Mouse (Mus musculus) liver, embryonic 13.5 days (tissue): Measurements from ENCODE around the gene Ttn. TPM values are rescaled to one million over a fixed set of nuclear protein-coding genes. Genes with fewer than 3 reads are reported as not detected.
"Not testable (repeated sequence)": the region's sequence is repeated elsewhere in the genome, so short reads cannot be mapped to it uniquely, and the experiment has no call there.

Experiments
- ATAC-seq: fragments of 200-750 bp; cut with Nextera tagmentation; 2 replicates; pipeline ENCODE4 v1.8.0; 2017; ENCODE audit warnings: low read depth, mild to moderate bottlenecking, moderate number of reproducible peaks, moderate library complexity
- DNase-seq: peaks from one replicate; pipeline ENCODE4 v3.0.0; 2022
- H3K27ac ChIP-seq: fragments of 300-500 bp; sonication (generic); 2 replicates; pipeline ENCODE4 v1.5.1; 2015; ENCODE audit warnings: moderate library complexity, mild to moderate bottlenecking, inconsistent platforms
- H3K27me3 ChIP-seq: fragments of 300-500 bp; sonication (generic); 2 replicates; pipeline ENCODE4 v1.6.1; 2015; ENCODE audit warnings: mild to moderate bottlenecking, inconsistent platforms
- H3K36me3 ChIP-seq: fragments of 300-500 bp; sonication (generic); 2 replicates; pipeline ENCODE4 v1.6.1; 2015; ENCODE audit warnings: mild to moderate bottlenecking, inconsistent platforms
- H3K4me1 ChIP-seq: fragments of 300-500 bp; sonication (generic); replicated peaks from 2 replicates; pipeline ENCODE4 v1.6.1; 2015; ENCODE audit warnings: inconsistent platforms
- H3K4me2 ChIP-seq: fragments of 300-500 bp; sonication (generic); 2 replicates; pipeline ENCODE4 v1.6.1; 2015; ENCODE audit warnings: inconsistent platforms, mild to moderate bottlenecking, moderate library complexity
- H3K4me3 ChIP-seq: fragments of 300-500 bp; sonication (generic); replicated peaks from 2 replicates; pipeline ENCODE4 v1.5.1; 2015; ENCODE audit warnings: mild to moderate bottlenecking, inconsistent platforms
- H3K9ac ChIP-seq: fragments of 300-500 bp; sonication (generic); 2 replicates; pipeline ENCODE4 v1.6.1; 2015; ENCODE audit warnings: mild to moderate bottlenecking, inconsistent platforms
- H3K9me3 ChIP-seq: fragments of 300-500 bp; sonication (generic); replicated peaks from 2 replicates; pipeline ENCODE4 v1.6.1; 2016; ENCODE audit warnings: inconsistent platforms
- WGBS: fragments of 180-500 bp; shearing (Covaris S2); methylation state at CpG from one replicate; pipeline ENCODE4 v1.1.7; 2015; ENCODE audit not compliant: insufficient replicate concordance; 5-methylcytosine and 5-hydroxymethylcytosine counted together
- polyA plus RNA-seq: library from polyadenylated mRNA; unstranded; fragments of >200 nt; fragmentation: Nextera tagmentation; extraction: Ambion mirVana; gene quantifications from 2 replicates; pipeline ENCODE4 v1.2.1, GENCODE M21; 2015

Ttn gene
- 1.6 and 2.1 TPM in 2 replicates for polyA plus RNA-seq

DNA sequence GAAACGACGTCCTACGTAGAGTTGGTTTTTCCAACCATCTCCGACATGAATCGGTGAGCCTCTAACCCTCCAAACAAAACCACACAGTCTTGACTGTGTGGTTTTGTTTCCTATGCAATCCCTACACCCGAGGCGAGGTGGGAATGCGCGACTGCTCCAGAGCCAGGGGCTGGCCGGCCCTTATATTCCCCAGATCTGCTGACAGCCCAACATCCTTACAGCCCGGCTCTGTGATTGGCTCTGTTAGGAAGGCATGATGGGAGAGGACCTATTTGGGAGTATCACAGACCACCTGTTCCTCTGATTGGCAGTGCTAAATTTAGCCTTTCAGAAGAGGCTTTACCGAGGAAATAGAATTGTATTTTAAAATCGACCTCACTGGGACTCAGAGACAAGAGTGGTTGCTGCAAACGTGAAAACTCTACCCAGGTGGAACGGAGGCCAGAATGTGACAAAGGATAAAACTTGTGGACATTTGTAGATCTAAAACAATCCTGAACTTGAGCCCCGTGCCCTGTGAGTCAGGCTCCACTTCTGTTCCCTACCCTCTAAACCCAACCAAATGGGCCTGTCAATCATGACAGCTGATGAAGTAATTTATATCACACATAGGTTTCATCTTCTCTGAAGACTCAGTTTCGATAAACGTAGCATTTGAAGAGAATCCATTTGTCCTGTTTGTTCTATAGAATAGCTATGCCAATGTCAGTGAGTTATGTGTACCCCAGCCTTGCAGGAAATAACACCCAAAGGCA is at the start of gene Ttn:
Ttn (minus strand) TSS at position 157 of the 755 bp plus-strand sequence.
- H3K27ac ChIP-seq, result no peak within 1 kb of the TSS
- no peaks in the 10 kb centered on the region for H3K9me3 ChIP-seq
- ATAC-seq, result no peak
- H3K36me3 ChIP-seq, result no peaks in the 10 kb centered on the region
- no peak within 1 kb of the TSS for H3K9ac ChIP-seq
- WGBS, result 66% methylated on average over 18 of the region's 18 CpGs
- H3K4me1 ChIP-seq, result no peaks in the 10 kb centered on the region
- no peak within 1 kb of the TSS for H3K4me2 ChIP-seq
- no peak for DNase-seq
- H3K4me3 ChIP-seq, result no peak within 1 kb of the TSS
- no peaks in the 10 kb centered on the region for H3K27me3 ChIP-seq

DNA sequence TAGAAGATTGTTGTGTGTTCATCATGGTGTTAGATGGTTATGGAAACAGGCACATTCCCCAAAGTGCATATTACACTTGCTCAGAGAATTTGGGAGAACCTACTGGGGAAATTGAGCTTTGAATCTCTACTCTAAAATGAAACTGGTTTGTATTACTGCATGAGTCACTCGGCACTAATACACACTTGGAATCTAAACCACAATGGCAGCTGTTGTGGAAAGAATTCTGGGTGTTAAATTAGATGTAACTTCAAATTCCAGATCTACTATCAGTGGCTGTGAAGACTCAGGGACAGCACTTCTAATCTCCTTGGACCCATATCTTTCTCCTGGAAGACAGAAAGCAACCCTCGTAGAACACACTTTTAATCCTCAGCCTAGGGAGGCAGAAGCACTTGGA is 38.3 kb upstream of the Ttn start:
- no peak overlapping the region for H3K27ac ChIP-seq
- no peak overlapping the region for H3K4me2 ChIP-seq
- H3K9ac ChIP-seq, result no peak overlapping the region
- WGBS, result 55% methylated on average over 2 of the region's 2 CpGs
- no peak for DNase-seq
- no peaks in the 10 kb centered on the region for H3K9me3 ChIP-seq
- no peak overlapping the region for H3K4me3 ChIP-seq
- no peak for ATAC-seq
- H3K36me3 ChIP-seq, result no peaks in the 10 kb centered on the region
- H3K4me1 ChIP-seq, result no peaks in the 10 kb centered on the region
- no peaks in the 10 kb centered on the region for H3K27me3 ChIP-seq

DNA sequence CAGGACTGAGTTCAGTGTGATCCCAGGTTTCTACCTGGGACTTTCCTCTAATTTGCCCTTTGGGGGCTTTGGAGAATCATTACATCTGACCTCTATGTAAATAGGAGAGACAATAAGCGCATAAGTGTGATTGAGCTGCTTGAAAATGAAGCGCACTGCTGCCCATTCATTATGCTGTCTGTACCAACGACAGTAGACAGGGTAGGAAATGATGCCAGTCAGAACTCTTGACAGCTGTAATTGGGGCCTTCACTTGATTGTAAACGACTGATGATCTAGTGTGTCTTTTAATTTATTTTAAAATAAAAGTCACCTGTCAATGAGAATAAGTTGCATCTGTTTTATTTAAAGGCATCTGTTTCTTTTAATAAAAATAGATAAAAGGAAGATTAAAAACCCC is 35.4 kb upstream of the Ttn start:
- 62% methylated on average over 4 of the region's 4 CpGs for WGBS
- Histone ChIP-seq H3K27me3 (no peaks in the 10 kb centered on the region), H3K27ac (no peak overlapping the region), H3K36me3 (no peaks in the 10 kb centered on the region), H3K4me1 (no peaks in the 10 kb centered on the region), H3K4me3 (no peak overlapping the region), H3K9me3 (no peaks in the 10 kb centered on the region), H3K9ac (no peak overlapping the region), H3K4me2 (no peak overlapping the region)
- ATAC-seq, result no peak
- DNase-seq, result no peak

DNA sequence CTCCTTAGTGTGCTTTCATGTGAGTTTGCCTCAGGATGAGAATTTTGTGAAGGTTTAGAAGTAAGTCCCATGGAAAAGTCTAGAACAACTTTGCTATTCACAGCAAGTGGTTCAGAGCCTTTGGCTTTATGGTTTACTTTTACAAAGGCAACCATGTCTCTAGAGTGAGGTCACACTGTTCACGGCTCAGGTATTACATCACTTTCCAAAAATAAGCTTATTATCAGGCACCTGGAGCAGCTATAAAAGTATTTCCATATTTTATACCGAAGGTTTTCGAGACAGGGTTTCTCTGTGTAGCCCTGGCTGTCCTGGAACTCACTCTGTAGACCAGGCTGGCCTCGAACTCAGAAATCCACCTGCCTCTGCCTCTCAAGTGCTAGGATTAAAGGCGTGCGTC is 31.1 kb upstream of the Ttn start:
- not testable (repeated sequence) for H3K9me3 ChIP-seq, ATAC-seq, H3K4me1 ChIP-seq, H3K27ac ChIP-seq, H3K27me3 ChIP-seq, DNase-seq, H3K4me2 ChIP-seq, H3K4me3 ChIP-seq, H3K9ac ChIP-seq, H3K36me3 ChIP-seq
- WGBS, result 68% methylated on average over 6 of the region's 6 CpGs

DNA sequence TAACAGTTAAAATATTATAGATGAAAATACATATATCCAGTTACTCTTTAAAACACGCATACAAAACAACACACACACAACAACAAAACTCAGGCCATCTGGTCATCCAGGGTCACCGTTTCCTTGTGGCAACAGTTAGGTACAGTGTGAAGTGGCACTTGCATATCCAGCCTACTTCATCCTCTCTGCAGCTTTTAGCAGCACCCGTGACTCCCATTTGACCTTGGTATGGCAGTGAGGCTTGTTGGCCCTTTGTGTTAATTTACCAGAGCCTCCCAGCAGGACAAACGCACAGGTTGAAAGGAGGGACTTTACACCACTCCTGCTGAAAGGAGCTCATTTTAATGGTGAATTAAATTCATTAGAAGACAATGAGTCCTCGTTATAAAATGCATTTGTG is 29.6 kb upstream of the Ttn start:
- Histone ChIP-seq H3K4me3 (no peak overlapping the region), H3K4me2 (no peak overlapping the region), H3K27ac (no peak overlapping the region), H3K9ac (no peak overlapping the region), H3K4me1 (no peaks in the 10 kb centered on the region), H3K36me3 (no peaks in the 10 kb centered on the region), H3K9me3 (no peaks in the 10 kb centered on the region), H3K27me3 (no peaks in the 10 kb centered on the region)
- WGBS, result 58% methylated on average over 5 of the region's 5 CpGs
- DNase-seq (no peak), ATAC-seq (no peak)

DNA sequence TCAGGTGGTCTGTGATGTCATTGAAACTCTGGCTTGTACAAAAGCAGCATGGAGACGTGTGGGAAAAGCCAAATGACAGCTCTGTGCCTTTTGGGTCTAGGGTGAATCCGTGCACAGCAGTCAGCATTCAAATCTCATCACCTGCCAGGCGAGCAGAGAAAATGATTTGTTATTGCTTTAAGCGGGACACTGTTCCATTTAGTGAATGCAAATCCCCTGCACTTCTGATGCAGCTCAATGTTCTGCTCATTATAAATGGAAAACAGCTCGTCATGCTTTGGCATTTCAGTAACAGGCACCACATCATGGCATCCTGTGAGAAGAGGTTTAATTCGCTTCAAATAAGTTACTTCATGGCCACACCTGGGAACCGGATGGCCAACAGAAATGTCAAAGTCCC is 24.7 kb upstream of the Ttn start:
- ATAC-seq, result no peak
- no peak overlapping the region for H3K27ac ChIP-seq
- 56% methylated on average over 7 of the region's 7 CpGs for WGBS

DNA sequence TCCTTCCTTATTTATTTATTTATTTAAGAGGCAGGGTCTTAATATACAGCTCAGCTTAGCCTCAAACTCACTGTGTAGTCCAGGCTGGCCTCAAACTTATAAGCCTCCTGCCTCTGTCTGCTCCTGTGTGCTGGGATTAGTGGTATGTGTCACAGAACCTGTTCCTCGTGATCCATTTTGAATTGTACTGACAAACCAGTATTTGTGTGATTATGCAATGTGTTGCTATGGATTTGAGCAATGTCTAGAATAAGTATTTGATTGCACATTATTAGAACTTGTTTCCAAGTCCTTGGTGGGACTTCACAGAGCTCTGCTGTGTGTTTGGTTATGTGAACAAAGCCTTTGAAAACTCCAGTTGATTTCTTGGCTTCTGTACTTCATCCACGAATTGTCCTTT is 20.8 kb upstream of the Ttn start:
- no peaks in the 10 kb centered on the region for H3K9me3 ChIP-seq
- DNase-seq, result no peak
- H3K27me3 ChIP-seq, result no peaks in the 10 kb centered on the region
- H3K4me3 ChIP-seq, result no peak overlapping the region
- H3K4me2 ChIP-seq, result no peak overlapping the region
- ATAC-seq, result no peak
- H3K36me3 ChIP-seq, result no peaks in the 10 kb centered on the region
- H3K27ac ChIP-seq, result no peak overlapping the region
- 47% methylated on average over 2 of the region's 2 CpGs for WGBS
- H3K9ac ChIP-seq, result no peak overlapping the region
- H3K4me1 ChIP-seq, result no peaks in the 10 kb centered on the region

More for the DNA sequence above, 24.7 kb upstream of the Ttn start:
- Histone ChIP-seq H3K27me3 (no peaks in the 10 kb centered on the region), H3K36me3 (no peaks in the 10 kb centered on the region), H3K4me3 (no peak overlapping the region), H3K9me3 (no peaks in the 10 kb centered on the region), H3K4me1 (no peaks in the 10 kb centered on the region), H3K9ac (no peak overlapping the region), H3K4me2 (no peak overlapping the region)
- no peak for DNase-seq

DNA sequence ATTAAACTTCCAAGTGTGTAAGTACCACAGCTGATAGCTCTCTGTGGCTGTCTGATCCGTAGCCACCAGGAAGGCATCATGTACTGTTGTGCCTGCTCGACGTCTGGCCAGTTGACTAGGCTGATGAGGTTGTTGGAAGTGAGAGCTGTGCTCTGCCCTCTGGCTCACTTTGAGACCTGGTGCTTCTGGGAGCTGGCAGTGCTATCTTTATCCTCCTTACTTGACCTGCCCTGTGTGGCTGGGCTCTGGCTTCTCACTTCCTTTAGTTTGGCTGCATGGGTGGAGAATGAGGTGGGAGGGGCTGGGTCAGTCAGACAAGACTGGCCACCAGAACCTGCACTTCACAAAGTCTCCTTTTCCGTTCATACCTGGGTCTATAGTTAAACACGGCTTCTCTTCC is 16.0 kb upstream of the Ttn start:
- H3K4me3 ChIP-seq, result no peak overlapping the region
- 50% methylated on average over 5 of the region's 5 CpGs for WGBS
- no peaks in the 10 kb centered on the region for H3K27me3 ChIP-seq
- H3K9ac ChIP-seq, result no peak overlapping the region
- ATAC-seq (no peak), DNase-seq (no peak)
- H3K36me3 ChIP-seq, result no peaks in the 10 kb centered on the region
- H3K9me3 ChIP-seq, result no peaks in the 10 kb centered on the region
- no peaks in the 10 kb centered on the region for H3K4me1 ChIP-seq
- H3K4me2 ChIP-seq, result no peak overlapping the region
- H3K27ac ChIP-seq, result no peak overlapping the region

DNA sequence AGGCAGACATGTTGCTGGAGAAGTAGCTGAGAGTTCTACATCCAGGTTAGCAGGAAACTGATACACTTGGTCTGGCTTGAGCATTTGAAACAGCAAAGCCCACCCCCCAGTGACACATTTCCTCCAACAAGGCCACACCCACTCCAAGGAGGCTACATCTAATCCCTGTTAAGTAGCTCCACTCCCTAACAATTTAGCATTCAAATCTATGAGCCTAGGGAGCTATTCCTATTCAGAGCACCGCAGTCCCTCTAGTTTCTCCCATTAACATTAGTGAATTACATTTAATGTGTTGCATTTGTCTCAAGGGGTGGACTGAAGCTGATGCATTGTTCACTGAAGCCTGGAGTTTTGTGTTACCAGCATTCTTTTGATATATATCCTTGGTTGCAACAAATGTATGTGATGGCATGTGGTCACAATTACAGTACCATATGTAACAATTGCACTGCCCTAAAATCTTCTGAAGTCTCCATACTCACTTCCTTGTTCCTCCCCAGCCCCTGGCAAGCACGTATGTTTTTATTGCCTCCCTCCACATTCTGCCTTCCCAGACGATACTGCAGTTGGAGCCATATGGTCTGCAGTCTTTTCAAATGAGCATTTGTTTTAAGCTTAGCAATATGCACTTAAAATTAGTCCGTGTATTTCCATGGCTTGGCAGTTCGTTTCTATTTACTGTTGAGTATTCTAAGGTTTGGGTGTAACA is 10.3 kb upstream of the Ttn start:
- DNase-seq (no peak), ATAC-seq (no peak)
- 59% methylated on average over 5 of the region's 5 CpGs for WGBS
- no peaks in the 10 kb centered on the region for H3K36me3 ChIP-seq
- H3K9me3 ChIP-seq, result no peaks in the 10 kb centered on the region
- no peaks in the 10 kb centered on the region for H3K4me1 ChIP-seq
- no peaks in the 10 kb centered on the region for H3K27me3 ChIP-seq
- no peak overlapping the region for H3K27ac ChIP-seq
- H3K4me3 ChIP-seq, result no peak overlapping the region
- H3K4me2 ChIP-seq, result no peak overlapping the region
- no peak overlapping the region for H3K9ac ChIP-seq

DNA sequence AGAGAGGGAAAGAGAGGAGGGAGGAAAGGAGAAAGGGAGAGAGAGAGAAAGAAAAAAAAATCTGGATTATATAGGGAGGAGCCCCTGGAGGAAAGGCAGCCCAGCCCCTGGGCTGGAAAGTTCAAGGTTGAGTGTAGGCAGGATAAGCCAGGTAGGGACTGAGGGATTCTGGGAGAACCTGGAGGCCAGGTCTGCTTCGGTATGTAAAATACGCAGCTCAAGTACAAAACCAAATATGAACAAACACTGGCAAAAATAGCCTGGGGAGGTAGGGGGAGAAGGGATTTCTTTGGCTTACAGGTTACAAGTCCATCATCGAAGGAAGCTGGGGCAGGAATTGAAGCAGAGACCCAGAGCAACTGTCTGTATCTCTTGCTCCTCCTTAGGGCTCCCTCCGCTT is 5.0 kb upstream of the Ttn start:
- no peak overlapping the region for H3K4me3 ChIP-seq
- DNase-seq (no peak), ATAC-seq (no peak)
- 66% methylated on average over 4 of the region's 4 CpGs for WGBS
- no peaks in the 10 kb centered on the region for H3K36me3 ChIP-seq
- H3K27ac ChIP-seq, result no peak overlapping the region
- H3K9me3 ChIP-seq, result no peaks in the 10 kb centered on the region
- H3K9ac ChIP-seq, result no peak overlapping the region
- H3K4me1 ChIP-seq, result no peaks in the 10 kb centered on the region
- no peaks in the 10 kb centered on the region for H3K27me3 ChIP-seq
- H3K4me2 ChIP-seq, result no peak overlapping the region

DNA sequence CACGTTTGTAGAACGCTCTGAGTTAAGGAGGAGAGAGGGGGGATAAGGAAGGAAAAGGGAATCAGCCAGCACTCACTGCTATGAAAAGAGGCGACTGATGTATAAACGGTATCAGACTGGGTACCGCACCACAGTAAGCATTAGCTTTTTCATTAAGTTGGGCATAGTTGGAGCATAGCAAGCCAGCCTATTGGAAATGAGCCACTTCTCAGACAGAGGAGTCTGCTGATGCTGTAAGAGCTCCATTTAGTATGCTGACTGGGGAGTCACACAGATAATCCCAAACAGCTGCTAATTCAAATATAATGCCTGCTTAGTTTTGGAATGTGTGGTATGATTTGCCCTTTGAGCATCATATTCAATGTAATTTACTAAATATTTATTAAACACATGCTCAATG is 2.0 kb upstream of the Ttn start:
- Histone ChIP-seq H3K4me3 (no peak overlapping the region), H3K27ac (no peak overlapping the region), H3K4me2 (no peak overlapping the region), H3K27me3 (no peaks in the 10 kb centered on the region), H3K9ac (no peak overlapping the region), H3K4me1 (no peaks in the 10 kb centered on the region), H3K36me3 (no peaks in the 10 kb centered on the region), H3K9me3 (no peaks in the 10 kb centered on the region)
- no peak for ATAC-seq
- no peak for DNase-seq
- 70% methylated on average over 5 of the region's 5 CpGs for WGBS

DNA sequence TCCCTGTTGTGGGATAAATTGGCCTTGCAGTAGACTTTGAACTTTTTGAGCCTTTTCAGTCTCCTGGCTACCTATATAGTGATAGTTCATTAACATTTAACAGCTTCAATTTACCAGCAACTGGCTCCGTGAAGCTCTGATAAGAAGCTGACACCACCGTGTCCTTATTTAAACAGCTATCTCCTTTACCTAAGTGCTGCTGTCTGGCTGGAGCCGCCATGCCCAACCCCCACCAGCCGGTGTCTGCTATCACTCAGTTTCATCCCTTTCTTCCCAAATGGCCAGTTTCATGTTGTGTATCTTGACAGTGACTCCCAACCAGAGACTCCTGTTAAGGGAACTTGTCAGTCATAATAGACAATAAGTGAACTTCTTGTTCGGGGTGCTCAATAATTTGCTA is 1.3 kb upstream of the Ttn start:
- no peak overlapping the region for H3K27ac ChIP-seq
- DNase-seq, result peak; percentile 4
- H3K9me3 ChIP-seq, result no peaks in the 10 kb centered on the region
- no peak overlapping the region for H3K4me2 ChIP-seq
- no peak overlapping the region for H3K4me3 ChIP-seq
- 27% methylated on average over 5 of the region's 5 CpGs for WGBS
- H3K27me3 ChIP-seq, result no peaks in the 10 kb centered on the region
- ATAC-seq, result no peak
- no peaks in the 10 kb centered on the region for H3K4me1 ChIP-seq
- H3K36me3 ChIP-seq, result no peaks in the 10 kb centered on the region
- no peak overlapping the region for H3K9ac ChIP-seq
